Mouse (Mus musculus) urinary bladder, postnatal 25 days (tissue): ENCODE results near the gene Ppp1r27.
"Not testable (repeated sequence)": the region's sequence is repeated elsewhere in the genome, so short reads cannot be mapped to it uniquely, and the experiment has no call there.

Experiments
- DNase-seq: peaks from one replicate; pipeline ENCODE4 v3.0.0; 2022; ENCODE audit warnings: low spot score

Gene Ppp1r27

GRCm38 (mm10) chr11:120550810-120551440 lies at the start of gene Ppp1r27:
Gene Ppp1r27, minus strand, starts transcription at chr11:120551132.
- DNase-seq = no peak

- DNase-seq = no peak
Measured at GRCm38 (mm10) chr11:120600716-120601115, 49.8 kb upstream of the Ppp1r27 start.

GRCm38 (mm10) chr11:120598990-120599549 lies 48.1 kb upstream of the Ppp1r27 start:
- no peak for DNase-seq

- DNase-seq = peak; percentile 94
Measured at GRCm38 (mm10) chr11:120598283-120598989, 47.5 kb upstream of the Ppp1r27 start, which contains the start of the genes Alyref and Anapc11. Gene Alyref, minus strand, starts transcription at chr11:120598365. Gene Anapc11, plus strand, starts transcription at chr11:120598421.

- no peak for DNase-seq
Measured at GRCm38 (mm10) chr11:120597240-120598235, 46.6 kb upstream of the Ppp1r27 start.

GRCm38 (mm10) chr11:120588531-120588930 lies 37.6 kb upstream of the Ppp1r27 start:
- no peak for DNase-seq

GRCm38 (mm10) chr11:120583937-120584336 lies 33.0 kb upstream of the Ppp1r27 start:
- no peak for DNase-seq

- DNase-seq = not testable (repeated sequence)
Measured at GRCm38 (mm10) chr11:120582982-120583293, 32.0 kb upstream of the Ppp1r27 start.

GRCm38 (mm10) chr11:120582268-120582981 lies 31.5 kb upstream of the Ppp1r27 start:
- DNase-seq = no peak

GRCm38 (mm10) chr11:120581490-120582267 lies 30.7 kb upstream of the Ppp1r27 start, which contains the start of gene Arhgdia:
Gene Arhgdia, minus strand, starts transcription at chr11:120581624.
- peak; percentile 88 for DNase-seq

- peak; percentile 45 for DNase-seq
Measured at GRCm38 (mm10) chr11:120580871-120581331, 30.0 kb upstream of the Ppp1r27 start.

GRCm38 (mm10) chr11:120580190-120580589 lies 29.3 kb upstream of the Ppp1r27 start:
- DNase-seq = peak; percentile 24

GRCm38 (mm10) chr11:120579316-120580107 lies 28.6 kb upstream of the Ppp1r27 start:
- DNase-seq = peak; percentile 71

GRCm38 (mm10) chr11:120578694-120579243 lies 27.8 kb upstream of the Ppp1r27 start:
- DNase-seq = no peak

GRCm38 (mm10) chr11:120578024-120578693 lies 27.2 kb upstream of the Ppp1r27 start:
- no peak for DNase-seq

- DNase-seq = no peak
Measured at GRCm38 (mm10) chr11:120577211-120578023, 26.5 kb upstream of the Ppp1r27 start.

GRCm38 (mm10) chr11:120576365-120576981 lies 25.5 kb upstream of the Ppp1r27 start:
- no peak for DNase-seq
